Mouse (Mus musculus) embryonic facial prominence, embryonic 10.5 days (tissue): ENCODE data around the gene Dleu7. TPM values are rescaled to one million over a fixed set of nuclear protein-coding genes. Genes with fewer than 3 reads are reported as not detected.
A peak's percentile ranks its signal among the peaks of the same experiment; 100 is the strongest.

Experiments
- DNase-seq: peaks from one replicate; pipeline ENCODE4 v3.0.0-alpha.2; 2017; ENCODE audit warnings: low spot score
- H3K27ac ChIP-seq: fragments of 300-500 bp; sonication (generic); replicated peaks from 2 replicates; pipeline ENCODE4 v1.5.1; 2016; ENCODE audit warnings: mild to moderate bottlenecking
- H3K27me3 ChIP-seq: fragments of 300-500 bp; sonication (generic); replicated peaks from 2 replicates; pipeline ENCODE4 v1.6.1; 2016; ENCODE audit warnings: low read depth, mild to moderate bottlenecking; ENCODE audit not compliant: poor library complexity, severe bottlenecking
- H3K36me3 ChIP-seq: fragments of 300-500 bp; sonication (generic); replicated peaks from 2 replicates; pipeline ENCODE4 v1.6.1; 2016; ENCODE audit warnings: mild to moderate bottlenecking, moderate library complexity
- H3K4me1 ChIP-seq: fragments of 300-500 bp; sonication (generic); 2 replicates; pipeline ENCODE4 v1.6.1; 2016
- H3K4me3 ChIP-seq: fragments of 300-500 bp; sonication (generic); 2 replicates; pipeline ENCODE4 v1.5.1; 2016; ENCODE audit warnings: mild to moderate bottlenecking, moderate library complexity
- H3K9me3 ChIP-seq: fragments of 300-500 bp; sonication (generic); 2 replicates; pipeline ENCODE4 v1.6.1; 2016; ENCODE audit warnings: mild to moderate bottlenecking
- WGBS: fragments of 180-500 bp; shearing (Covaris S2); methylation state at CpG from one replicate; pipeline ENCODE4 v1.1.7; 2016; 5-methylcytosine and 5-hydroxymethylcytosine counted together
- polyA plus RNA-seq: library from polyadenylated mRNA; unstranded; fragments of >200 nt; fragmentation: Nextera tagmentation; extraction: Ambion mirVana; gene quantifications from 2 replicates; pipeline ENCODE4 v1.2.1, GENCODE M21; 2016

The Dleu7 gene
- polyA plus RNA-seq, 1 experiment from 2014 or later, result 3.9 TPM

DNA sequence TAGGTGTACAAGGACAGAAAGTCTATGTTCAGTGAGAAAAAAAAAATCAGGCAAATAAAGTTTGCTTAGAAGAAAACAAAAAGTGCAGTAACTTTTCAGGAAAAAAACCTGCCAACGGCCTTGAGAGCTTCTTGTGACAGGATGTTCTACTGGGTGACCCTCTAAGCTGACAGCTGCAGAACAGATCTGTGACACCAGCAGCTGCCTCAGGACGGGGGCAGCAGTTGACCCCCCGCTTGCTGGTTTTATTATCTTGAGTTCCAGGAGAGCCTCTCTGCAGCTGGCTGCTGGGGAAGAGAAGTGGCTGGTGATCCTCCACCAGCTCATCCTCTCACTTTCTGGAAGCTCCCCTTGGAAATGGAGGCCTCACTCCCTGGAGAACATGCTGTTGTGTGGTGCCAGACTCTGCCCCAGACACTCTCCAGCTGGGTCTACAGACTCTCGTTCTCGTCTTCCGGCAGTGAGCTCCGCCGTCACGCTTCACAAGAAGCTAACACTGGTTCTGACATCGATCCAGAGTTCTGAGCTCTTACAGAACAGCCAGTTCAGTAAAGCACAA is 33.8 kb downstream of the Dleu7 start:
- no peaks in the 10 kb centered on the region for H3K9me3 ChIP-seq
- no peak overlapping the region for H3K4me3 ChIP-seq
- peaks cover 8% of the 10 kb centered on the region for H3K4me1 ChIP-seq
- no peak for DNase-seq
- no peaks in the 10 kb centered on the region for H3K27me3 ChIP-seq
- no peak overlapping the region for H3K27ac ChIP-seq
- no peaks in the 10 kb centered on the region for H3K36me3 ChIP-seq
- WGBS, result 67% methylated on average over 10 of the region's 10 CpGs

DNA sequence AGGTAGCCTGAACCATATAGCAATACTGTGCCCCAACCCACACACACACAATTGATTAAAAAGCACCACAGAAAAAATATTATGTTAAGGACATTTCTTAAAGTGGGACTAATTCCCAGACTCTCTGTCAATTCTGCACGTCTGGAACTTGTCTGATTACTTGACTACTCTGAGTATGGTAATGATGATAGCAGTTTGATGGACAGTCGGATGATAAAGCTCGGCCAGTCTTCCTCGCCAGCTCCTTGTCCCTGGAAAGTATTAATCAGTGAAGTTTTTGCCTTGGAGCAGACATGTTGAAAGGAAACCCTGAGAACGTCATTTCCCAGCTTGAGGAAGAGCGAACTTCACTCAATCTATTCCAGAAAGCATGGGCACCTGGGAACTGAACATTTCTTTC is 34.7 kb downstream of the Dleu7 start:
- H3K4me3 ChIP-seq, result no peak overlapping the region
- WGBS, result 73% methylated on average over 6 of the region's 6 CpGs
- no peaks in the 10 kb centered on the region for H3K36me3 ChIP-seq
- peaks cover 8% of the 10 kb centered on the region for H3K4me1 ChIP-seq
- no peaks in the 10 kb centered on the region for H3K27me3 ChIP-seq
- H3K9me3 ChIP-seq, result no peaks in the 10 kb centered on the region
- H3K27ac ChIP-seq, result no peak overlapping the region
- no peak for DNase-seq

DNA sequence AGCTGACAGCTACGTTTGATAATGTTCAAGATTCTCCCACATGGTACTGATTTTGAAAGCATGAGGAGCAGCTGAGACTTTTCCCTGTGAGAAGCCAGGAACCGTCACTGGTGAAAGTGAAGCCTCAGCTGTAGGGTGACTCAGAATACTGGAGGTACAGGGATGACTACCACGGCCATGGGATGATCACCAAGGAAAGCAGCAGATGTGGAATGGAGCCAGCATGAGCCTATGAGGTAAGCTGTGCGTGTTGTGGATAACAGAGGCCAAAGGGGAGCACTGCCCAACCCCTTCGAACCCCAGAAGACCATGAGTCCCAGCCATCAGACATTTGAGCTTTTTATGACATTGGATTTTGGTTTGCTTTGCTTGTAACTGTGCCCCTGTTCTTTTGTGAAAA is 36.8 kb downstream of the Dleu7 start:
- no peaks in the 10 kb centered on the region for H3K9me3 ChIP-seq
- 80% methylated on average over 5 of the region's 5 CpGs for WGBS

DNA sequence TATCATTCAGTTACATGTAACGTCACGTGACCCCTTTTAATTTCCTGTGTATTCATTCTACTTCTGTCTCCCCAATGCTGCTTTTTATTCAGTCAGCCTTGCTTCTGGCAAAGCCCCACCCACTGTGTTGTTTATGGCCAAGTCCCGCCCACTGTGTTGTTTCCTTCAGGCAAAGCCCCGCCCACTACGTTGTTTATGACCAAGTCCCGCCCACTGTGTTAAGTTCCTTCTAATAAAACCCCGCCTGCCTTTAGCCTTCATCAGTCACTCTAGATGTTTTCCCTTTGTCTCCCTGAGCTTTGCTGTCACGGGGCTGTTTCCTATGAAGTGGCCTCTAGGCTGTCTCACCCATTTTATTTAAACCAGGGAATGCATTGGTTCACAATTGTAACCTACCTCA is 38.5 kb downstream of the Dleu7 start:
- 71% methylated on average over 8 of the region's 8 CpGs for WGBS
- no peak for DNase-seq
- H3K27ac ChIP-seq, result no peak overlapping the region

More for the DNA sequence above, 36.8 kb downstream of the Dleu7 start:
- Histone ChIP-seq H3K4me1 (peaks cover 8% of the 10 kb centered on the region), H3K27me3 (no peaks in the 10 kb centered on the region), H3K36me3 (no peaks in the 10 kb centered on the region), H3K27ac (no peak overlapping the region), H3K4me3 (no peak overlapping the region)
- DNase-seq, result no peak

DNA sequence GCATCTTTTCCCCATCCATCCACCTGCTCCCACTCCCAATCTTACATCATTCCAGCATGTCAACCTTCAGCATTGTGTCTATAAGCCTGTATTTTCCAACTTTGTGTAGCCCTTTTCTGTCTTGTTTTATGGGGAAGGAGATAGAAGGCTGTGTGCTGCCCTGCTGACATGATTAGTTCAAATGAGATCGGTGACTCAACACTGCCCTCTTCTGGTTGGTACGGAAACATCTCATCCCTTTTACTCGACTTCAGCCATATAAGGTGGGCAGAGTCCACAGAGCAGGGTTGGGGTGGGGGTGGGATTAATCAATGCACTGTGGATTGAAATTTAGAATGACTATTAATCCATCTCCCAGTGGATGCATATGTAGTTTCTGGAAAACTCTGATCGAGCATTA is 40.8 kb downstream of the Dleu7 start:
- H3K27ac ChIP-seq, result no peak overlapping the region
- peak; percentile 65 for DNase-seq
- 10% methylated on average over 4 of the region's 4 CpGs for WGBS

More for the DNA sequence above, 38.5 kb downstream of the Dleu7 start:
- Histone ChIP-seq H3K36me3 (no peaks in the 10 kb centered on the region), H3K4me3 (no peak overlapping the region), H3K27me3 (no peaks in the 10 kb centered on the region), H3K4me1 (peaks cover 8% of the 10 kb centered on the region), H3K9me3 (no peaks in the 10 kb centered on the region)

DNA sequence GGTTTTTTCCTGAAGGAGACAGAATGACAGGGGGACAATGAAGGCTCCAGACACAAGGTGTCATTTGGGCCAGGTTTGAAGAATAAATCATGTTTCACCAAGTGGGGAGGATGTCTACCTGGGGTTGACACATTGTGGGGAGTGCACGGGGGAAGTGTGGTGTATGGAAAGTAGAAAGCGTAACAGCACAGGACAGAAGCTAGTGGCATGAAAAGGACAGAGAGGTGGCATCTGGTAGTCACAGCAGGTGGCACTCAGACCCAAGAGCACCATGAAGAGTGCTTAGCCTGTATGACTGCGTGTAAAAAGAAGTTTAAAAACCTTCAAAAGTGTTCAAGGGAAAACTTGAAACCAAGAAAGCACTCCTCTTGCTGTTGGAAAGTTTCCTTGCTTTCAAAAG is 42.8 kb downstream of the Dleu7 start:
- H3K27ac ChIP-seq, result no peak overlapping the region
- H3K9me3 ChIP-seq, result no peaks in the 10 kb centered on the region
- no peaks in the 10 kb centered on the region for H3K36me3 ChIP-seq
- no peak for DNase-seq
- no peak overlapping the region for H3K4me3 ChIP-seq
- peaks cover 18% of the 10 kb centered on the region for H3K4me1 ChIP-seq
- 73% methylated on average over 3 of the region's 3 CpGs for WGBS
- no peaks in the 10 kb centered on the region for H3K27me3 ChIP-seq

More for the DNA sequence above, 40.8 kb downstream of the Dleu7 start:
- no peaks in the 10 kb centered on the region for H3K9me3 ChIP-seq
- no peak overlapping the region for H3K4me3 ChIP-seq
- H3K36me3 ChIP-seq, result no peaks in the 10 kb centered on the region
- H3K27me3 ChIP-seq, result no peaks in the 10 kb centered on the region
- H3K4me1 ChIP-seq, result peaks cover 7% of the 10 kb centered on the region; the same call in 1 of the 2 replicates

DNA sequence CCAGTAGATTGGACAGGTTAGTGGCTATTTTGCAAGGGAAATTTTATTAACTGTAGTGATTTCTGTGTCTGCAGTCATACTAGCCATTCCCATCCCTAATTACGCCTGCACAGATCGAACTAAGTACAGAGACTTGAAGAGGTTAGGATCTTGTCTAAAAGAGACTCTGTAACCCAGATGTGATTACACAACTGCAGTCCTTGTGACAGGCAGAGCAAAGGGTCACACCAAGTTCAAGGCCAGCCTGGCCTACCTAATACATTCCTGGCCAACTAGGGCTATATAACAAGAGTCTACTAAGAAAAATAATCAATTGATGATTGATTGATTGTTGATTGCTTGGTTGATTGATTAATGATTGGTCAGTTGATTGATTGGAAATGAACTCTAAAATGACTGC is 43.6 kb downstream of the Dleu7 start:
- Histone ChIP-seq H3K36me3 (no peaks in the 10 kb centered on the region), H3K4me1 (peaks cover 19% of the 10 kb centered on the region), H3K9me3 (no peaks in the 10 kb centered on the region), H3K4me3 (no peak overlapping the region), H3K27me3 (no peaks in the 10 kb centered on the region), H3K27ac (no peak overlapping the region)
- WGBS, result 86% methylated on average over 2 of the region's 2 CpGs
- no peak for DNase-seq

DNA sequence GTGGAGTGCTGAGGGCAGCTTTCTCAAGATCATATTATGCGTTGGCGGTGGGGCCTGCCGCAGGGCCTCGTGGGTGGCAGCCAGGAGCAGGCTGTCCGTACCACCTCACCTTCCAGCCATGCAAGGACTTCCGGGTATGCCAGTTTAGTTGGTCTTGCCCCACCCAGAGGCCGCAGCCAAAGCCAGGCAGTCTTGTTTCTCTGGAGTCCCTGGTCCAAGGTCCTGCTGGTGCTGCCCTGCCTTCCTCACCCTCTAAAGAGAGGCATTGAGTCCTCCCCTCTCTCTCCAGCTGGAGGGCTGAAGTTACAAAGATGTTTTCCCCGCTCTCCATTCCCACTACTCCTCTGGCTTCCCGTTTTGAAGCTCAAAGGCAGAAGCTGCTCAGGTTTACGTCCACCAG is 44.1 kb downstream of the Dleu7 start:
- no peaks in the 10 kb centered on the region for H3K9me3 ChIP-seq
- no peak for DNase-seq
- no peaks in the 10 kb centered on the region for H3K36me3 ChIP-seq
- no peak overlapping the region for H3K4me3 ChIP-seq
- peaks cover 19% of the 10 kb centered on the region for H3K4me1 ChIP-seq
- WGBS, result 83% methylated on average over 10 of the region's 10 CpGs
- no peak overlapping the region for H3K27ac ChIP-seq
- no peaks in the 10 kb centered on the region for H3K27me3 ChIP-seq

DNA sequence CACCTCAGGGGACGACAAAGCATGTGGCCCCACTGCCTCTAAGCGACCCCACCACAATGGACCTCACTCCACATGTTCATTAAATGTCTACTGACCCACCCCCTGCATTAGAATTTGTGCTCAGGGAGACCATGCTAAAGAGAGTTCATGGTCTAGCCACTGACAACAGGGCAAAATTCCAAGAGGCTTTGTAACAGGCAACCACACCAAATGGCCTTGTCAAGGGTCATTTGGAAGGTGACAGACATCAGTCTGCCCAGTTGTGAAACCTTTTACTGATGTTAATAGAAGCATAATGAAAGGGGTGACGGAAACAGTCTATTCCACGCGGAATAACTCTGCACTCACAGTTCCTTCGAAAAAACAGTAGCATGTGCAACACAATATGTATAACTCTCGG is 44.5 kb downstream of the Dleu7 start:
- H3K27ac ChIP-seq, result no peak overlapping the region
- 79% methylated on average over 7 of the region's 7 CpGs for WGBS

DNA sequence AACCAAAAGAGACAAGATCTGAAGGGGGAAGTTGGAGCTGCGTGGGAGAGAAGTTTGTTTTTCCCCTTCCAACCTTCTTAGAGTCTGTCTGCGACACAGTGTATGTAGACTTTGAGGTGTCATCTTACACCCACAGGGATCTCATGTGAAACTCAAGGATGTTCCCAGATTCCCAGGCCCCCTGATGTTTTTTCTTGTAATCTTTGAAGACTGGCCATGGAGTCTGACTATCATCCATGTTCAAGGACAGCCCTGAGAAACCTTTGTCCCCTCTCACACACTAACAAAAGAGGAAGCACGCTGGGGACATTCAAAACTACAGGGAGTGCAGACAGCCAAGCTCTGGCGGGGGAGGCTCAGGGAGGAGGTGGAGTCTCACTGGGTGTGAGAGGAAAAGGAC is 47.3 kb downstream of the Dleu7 start:
- no peaks in the 10 kb centered on the region for H3K36me3 ChIP-seq
- no peaks in the 10 kb centered on the region for H3K27me3 ChIP-seq
- H3K9me3 ChIP-seq, result no peaks in the 10 kb centered on the region
- 0 out of 2 replicates have a peak overlapping the region, but pooled peaks have one; percentile 30 for H3K27ac ChIP-seq
- 17% methylated on average over 4 of the region's 4 CpGs for WGBS
- H3K4me3 ChIP-seq, result no peak overlapping the region
- no peak for DNase-seq
- H3K4me1 ChIP-seq, result peaks cover 19% of the 10 kb centered on the region

More for the DNA sequence above, 44.5 kb downstream of the Dleu7 start:
- Histone ChIP-seq H3K27me3 (no peaks in the 10 kb centered on the region), H3K4me3 (no peak overlapping the region), H3K36me3 (no peaks in the 10 kb centered on the region), H3K9me3 (no peaks in the 10 kb centered on the region), H3K4me1 (peaks cover 19% of the 10 kb centered on the region)
- DNase-seq, result no peak

DNA sequence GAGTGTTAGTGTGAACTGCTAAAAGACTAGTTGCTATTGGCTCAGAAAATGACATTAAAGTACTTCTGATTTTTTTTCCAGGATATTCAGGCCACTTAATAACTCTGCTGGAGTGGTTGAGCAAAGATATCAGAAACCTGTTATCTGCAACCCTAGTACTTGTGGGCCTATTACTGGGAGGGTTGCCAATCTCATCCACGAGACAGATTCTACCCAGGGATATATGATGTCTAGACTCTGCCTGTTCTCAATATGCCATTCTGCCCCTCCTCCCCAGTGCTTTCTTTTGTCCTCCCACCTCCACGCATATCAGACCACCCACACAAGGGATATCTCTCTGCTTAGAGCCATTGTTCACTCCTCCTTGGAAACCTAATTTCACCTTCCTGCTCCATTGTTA is 49.3 kb downstream of the Dleu7 start:
- H3K27ac ChIP-seq, result no peak overlapping the region
- H3K4me3 ChIP-seq, result no peak overlapping the region
- peaks cover 15% of the 10 kb centered on the region for H3K4me1 ChIP-seq
- H3K9me3 ChIP-seq, result no peaks in the 10 kb centered on the region
- no peaks in the 10 kb centered on the region for H3K27me3 ChIP-seq
- WGBS, result 83% methylated on average over 2 of the region's 2 CpGs
- DNase-seq, result no peak
- H3K36me3 ChIP-seq, result no peaks in the 10 kb centered on the region

DNA sequence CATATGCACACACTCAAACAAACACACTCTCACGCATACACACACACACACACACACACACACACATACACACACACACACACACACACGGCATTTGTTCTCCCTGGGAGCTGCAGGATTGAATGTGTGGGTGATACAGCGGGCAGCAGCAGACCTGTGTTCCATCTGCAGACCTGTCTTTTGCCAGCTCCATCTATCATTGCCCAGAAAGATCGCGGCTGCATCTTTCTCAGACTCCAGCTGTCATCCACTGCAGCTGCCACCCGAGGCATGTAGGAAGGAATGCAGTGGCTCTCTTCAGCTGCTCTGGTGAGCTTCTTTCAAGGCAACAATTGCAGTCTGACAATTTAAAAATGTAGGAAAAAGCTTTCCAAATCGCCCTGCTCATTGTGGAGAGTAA is 56.9 kb downstream of the Dleu7 start:
- H3K9me3 ChIP-seq, result no peaks in the 10 kb centered on the region
- H3K36me3 ChIP-seq, result no peaks in the 10 kb centered on the region
- 78% methylated on average over 7 of the region's 7 CpGs for WGBS
- peaks cover 3% of the 10 kb centered on the region; the same call in 1 of the 2 replicates for H3K4me1 ChIP-seq
- H3K27ac ChIP-seq, result no peak overlapping the region
- no peak for DNase-seq
- H3K4me3 ChIP-seq, result no peak overlapping the region
- no peaks in the 10 kb centered on the region for H3K27me3 ChIP-seq

DNA sequence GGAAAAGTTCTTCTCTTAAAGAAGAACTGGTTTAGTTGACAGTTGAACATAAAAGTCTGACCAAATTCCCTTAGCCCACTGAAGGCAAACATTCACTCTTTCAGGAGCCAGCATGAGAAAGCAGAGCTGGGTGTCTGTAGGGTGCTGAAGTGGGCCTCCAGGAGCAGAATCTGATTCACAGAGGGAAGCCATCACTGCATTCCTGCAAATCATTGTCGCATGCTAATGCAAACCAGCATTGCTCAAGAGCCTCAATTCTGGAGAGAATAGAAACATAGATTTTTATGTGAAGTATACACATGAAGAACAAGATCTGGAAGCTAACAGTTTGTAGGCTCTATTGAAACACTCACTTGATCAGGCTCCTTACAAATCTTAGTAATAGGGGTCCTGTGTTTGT is 57.6 kb downstream of the Dleu7 start:
- WGBS, result 81% methylated on average over 1 of the region's 1 CpGs
- H3K4me1 ChIP-seq, result peaks cover 8% of the 10 kb centered on the region; the same call in 1 of the 2 replicates

More for the DNA sequence above, 57.6 kb downstream of the Dleu7 start:
- no peak for DNase-seq
- Histone ChIP-seq H3K9me3 (no peaks in the 10 kb centered on the region), H3K27me3 (no peaks in the 10 kb centered on the region), H3K4me3 (no peak overlapping the region), H3K27ac (no peak overlapping the region), H3K36me3 (no peaks in the 10 kb centered on the region)
